Mouse (Mus musculus): ENCODE measurements around the gene Rnf208.

GRCm38 (mm10) chr2:25258887-25259286 is 16.8 kb downstream of the Rnf208 start:
- no peak for TF ChIP-seq ZNF384 (IDR thresholded peaks at IDR 0.05; ENCODE audit: low read depth, low read length)
- TF ChIP-seq CHD2 (IDR thresholded peaks at IDR 0.05; ENCODE audit: low read depth, low read length), result no peak

Data from ES-E14 (cell line).